Mouse (Mus musculus) megakaryocyte, embryonic 14.5 days (primary cell): ENCODE results near the gene Gm29609.

Experiments used
- FLI1 ChIP-seq: IDR thresholded peaks from 2 replicates; pipeline ENCODE4 v1.6.1; 2012; ENCODE audit warnings: low read length, inconsistent platforms, mixed read lengths
- GATA1 ChIP-seq: IDR thresholded peaks from 3 replicates; pipeline ENCODE4 v1.6.1; 2012; ENCODE audit warnings: mixed read lengths, low read length, inconsistent platforms, borderline replicate concordance

DNA sequence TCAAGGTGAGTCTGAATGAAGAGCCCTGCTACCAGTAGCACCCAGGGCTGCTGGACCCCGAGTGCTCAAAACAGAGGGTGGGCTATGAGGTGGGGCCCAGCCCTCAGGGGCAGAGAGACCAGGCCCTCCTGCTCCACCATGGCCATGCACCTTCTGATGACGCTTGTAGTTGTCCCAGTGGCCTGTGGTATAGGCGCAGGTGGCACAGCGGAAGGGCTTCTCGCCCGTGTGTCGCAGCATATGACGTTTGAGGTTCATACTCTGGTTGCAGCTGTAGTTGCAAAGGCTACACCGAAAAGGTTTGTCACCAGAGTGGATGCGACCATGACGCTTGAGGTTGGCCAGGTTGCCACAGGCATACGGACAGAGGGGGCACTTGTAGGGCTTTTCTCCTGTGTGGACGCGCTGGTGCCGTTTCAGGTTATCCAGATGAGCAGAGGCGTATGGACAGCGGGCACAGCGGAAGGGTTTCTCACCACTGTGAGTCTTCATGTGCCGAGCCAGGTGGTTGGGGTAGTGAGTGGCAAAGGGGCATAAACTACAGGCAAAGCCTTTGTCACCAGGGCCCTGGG lies 19.7 kb upstream of the Gm29609 start:
- TF ChIP-seq GATA1 (no peak), FLI1 (no peak)
